Mouse (Mus musculus) embryo, embryonic 11.5 days (tissue): Measurements from ENCODE around the gene Auts2.

ENCODE experiments used
- DNase-seq: peaks from one replicate; pipeline ENCODE4 v3.0.0-alpha.2; 2012; ENCODE audit warnings: low read depth, low spot score

Auts2 gene

DNA sequence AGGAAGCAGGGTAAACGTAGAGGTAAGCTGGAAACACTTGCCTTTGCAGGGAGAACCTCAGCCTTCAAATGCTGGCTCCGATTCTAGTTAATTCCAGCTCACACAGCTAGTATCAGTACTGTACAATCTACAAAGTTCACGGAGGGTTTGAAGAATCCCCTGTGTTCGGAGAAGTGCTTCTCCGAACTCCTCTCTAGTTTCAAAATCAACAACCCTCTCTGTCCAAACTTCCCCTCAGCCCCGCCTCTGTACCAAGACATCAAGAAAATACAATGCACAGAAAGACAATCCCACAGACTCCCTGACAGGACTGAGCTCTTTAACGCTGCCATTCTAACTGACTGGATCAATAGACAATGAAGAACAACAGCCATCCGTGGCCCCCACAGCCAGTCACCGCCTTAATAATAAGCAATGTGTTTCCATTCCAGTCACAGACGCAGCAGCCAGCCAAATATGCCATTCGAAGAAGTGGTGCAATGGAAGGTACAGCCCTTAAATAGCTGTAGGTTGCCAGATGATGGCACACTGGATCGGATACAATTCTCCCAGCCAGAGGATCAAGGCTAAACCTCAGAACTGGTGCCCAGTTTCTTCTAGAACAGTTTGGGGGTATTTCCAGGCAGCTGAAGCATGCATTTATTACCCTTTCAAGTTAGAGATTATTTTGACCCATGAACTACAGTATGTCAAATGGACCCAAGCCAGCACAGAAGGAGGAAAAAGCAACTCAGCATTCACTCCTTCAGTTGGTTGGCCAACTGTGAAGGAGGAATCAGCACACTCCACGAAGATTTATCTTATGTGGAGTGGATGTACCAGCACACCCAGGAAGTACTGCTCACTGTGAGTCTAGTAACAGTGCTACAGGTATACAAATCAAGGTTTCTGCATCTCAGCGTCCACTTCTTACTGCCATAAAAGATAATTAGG is 151.0 kb downstream of the Auts2 start:
- no peak for DNase-seq

- no peak for DNase-seq
Observed at GRCm38 (mm10) chr5:132388746-132389145, 154.4 kb downstream of the Auts2 start.

GRCm38 (mm10) chr5:132385244-132385855 is 157.8 kb downstream of the Auts2 start:
- DNase-seq = no peak

- DNase-seq = no peak
Observed at GRCm38 (mm10) chr5:132380261-132380660, 162.9 kb downstream of the Auts2 start.

DNA sequence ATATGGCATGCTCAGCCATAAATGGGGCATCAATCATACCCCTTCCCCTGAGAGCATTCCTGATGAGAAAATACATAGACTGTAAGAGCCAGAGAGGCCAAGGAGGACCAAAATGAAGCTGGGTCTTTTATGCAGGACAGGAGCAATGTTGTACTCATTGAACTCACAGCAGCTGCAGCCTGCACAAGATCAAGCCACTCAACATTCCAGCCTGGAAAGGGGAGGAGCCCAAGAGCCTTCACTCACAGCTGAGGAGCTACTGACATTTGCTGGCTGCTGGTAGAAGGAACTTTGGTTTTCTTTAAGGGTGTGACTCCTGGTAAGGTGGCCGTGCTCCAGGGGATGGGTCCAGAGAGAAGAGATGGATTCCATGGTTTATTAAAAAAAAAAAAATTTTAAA is 164.2 kb downstream of the Auts2 start:
- DNase-seq = no peak

- no peak for DNase-seq
Observed at GRCm38 (mm10) chr5:132375130-132375529, 168.0 kb downstream of the Auts2 start.

- no peak for DNase-seq
Observed at GRCm38 (mm10) chr5:132373471-132374075, 169.6 kb downstream of the Auts2 start.

- no peak for DNase-seq
Observed at GRCm38 (mm10) chr5:132372605-132373004, 170.5 kb downstream of the Auts2 start.

DNA sequence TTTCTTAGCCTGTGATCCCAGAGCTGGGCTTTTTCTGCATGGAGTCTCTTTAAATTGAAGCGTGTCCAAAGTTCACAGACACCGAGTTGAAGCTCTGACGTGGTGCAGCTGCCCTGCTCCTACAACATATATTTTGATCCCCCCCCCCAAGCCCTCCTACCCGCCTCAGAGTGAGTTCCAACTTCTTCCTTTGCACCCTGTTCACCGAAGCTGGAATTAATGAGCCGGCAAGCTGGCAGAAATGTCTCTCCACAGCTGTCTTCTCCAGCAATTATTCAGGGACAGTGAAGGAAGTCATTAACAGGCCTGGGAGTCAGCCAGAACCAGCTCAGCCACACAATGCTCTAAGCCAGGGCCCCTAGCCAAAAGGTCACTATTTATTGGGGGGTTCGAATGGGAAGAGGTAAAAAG is 174.5 kb downstream of the Auts2 start:
- peak; percentile 20 for DNase-seq

DNA sequence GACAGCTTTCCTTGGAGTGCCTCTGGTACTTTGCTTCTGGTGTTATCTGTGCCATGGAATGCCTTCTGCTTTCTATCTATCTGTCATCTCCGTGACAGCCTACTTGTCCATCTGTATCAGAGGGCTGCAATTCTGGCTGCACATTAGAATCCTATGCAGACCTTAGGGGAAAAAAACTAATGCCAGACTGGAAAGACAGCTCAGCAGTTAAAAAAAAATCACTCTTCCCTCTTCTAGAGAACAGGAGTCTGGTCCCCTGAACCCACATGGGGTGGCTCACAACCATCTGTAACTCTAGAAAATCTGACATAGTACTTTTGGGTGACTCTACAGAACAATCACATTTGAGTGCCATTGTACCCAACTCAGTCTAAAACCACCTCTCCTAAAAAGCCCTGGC is 181.9 kb downstream of the Auts2 start:
- no peak for DNase-seq

DNA sequence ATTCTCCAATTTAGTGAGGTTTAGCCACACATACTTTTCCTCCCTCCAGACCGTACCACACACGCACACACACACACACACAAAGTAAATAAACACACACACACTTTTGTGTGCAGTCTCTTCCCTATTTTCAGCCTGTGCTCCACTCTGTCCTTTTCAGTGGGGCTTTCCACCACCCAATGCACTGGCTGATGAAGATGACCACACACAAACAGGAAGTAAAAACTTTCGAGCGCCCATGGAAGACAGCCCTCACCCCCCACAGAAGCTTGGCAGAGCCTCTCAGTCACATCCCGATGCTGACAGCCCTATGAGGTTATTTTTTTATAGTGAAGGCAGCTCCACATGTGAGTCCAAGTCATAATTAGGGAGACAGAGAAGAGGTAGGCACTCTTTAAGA is 185.4 kb downstream of the Auts2 start:
- DNase-seq = no peak

GRCm38 (mm10) chr5:132355935-132356334 is 187.2 kb downstream of the Auts2 start:
- DNase-seq = no peak

- DNase-seq = no peak
Observed at GRCm38 (mm10) chr5:132352437-132352836, 190.7 kb downstream of the Auts2 start.

DNA sequence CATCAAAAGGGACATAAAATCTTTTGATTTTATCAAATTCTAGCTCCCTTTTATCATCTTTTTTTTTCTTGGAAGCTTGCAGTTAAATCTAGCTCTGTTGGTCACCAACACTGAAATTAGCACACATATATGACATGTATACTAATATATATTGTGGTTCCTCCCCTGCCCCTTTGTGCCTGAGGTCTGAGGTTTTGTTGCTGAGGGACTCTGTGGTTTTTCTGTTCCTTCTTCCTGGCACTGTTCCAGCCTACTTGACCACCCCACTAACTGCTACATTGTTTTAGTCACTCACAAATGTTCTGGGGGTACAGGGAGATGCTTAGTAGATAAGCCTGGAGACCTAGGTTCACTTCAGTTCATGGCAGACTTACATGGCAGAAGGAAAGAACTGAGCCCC is 192.0 kb downstream of the Auts2 start:
- DNase-seq = no peak

- no peak for DNase-seq
Observed at GRCm38 (mm10) chr5:132341315-132341714, 201.8 kb downstream of the Auts2 start.

- no peak for DNase-seq
Observed at GRCm38 (mm10) chr5:132337677-132338076, 205.5 kb downstream of the Auts2 start.

DNA sequence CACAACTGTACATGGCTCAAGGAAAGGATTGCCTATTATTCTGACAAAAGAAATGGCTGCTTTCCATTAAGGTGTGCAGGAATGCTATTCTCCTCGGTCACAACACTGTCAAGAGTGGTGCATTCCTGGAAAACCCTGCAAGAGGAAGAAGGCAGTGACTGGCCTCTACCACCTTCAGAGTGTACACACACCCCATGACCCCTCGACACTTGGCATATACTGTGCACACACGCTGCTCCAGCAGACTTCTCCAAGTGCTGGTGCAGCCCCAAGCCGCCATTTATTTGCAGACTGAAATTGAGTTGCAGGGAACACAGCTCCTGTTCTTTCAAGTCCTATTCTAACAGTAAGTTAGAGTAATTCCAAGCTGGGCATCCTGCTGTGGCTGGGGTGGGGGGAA is 207.4 kb downstream of the Auts2 start:
- no peak for DNase-seq

DNA sequence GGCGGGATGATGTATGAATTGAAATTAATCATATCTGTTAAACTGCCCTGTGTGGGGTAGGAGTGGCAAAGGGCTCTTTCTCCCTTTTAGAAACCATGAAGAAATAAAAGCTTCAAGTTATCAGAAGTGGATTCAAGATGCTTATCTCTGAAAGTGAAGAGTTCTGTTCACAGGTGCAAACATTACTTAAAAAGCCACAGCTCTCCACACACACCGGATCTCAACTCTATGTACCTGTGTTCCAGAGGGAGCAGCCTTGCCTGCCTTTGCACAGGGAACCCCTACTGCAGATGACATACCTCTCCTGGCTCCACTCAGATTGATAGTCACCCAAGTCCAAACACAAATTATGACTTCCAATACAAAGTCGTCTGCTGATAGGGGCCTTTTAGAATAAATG is 208.3 kb downstream of the Auts2 start:
- no peak for DNase-seq

- DNase-seq = no peak
Observed at GRCm38 (mm10) chr5:132333744-132334143, 209.4 kb downstream of the Auts2 start.

DNA sequence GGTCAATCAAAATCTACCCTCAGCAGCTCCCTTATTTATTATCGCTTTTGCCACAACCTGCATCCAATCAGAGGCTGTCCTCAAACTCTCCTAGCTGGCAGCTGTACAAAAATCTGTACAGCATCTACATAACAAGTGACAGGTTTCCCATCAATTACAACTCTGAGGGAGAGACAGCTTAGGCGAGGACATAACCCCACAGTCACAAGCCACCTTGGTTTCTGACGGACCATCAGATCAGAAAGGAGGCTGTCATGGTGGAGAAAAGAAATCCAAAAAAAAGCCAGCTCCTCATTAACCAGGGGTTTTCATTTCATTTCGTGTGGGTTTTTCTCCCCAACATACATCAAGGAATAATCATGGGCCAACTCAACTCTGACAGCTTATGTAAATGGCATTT is 210.6 kb downstream of the Auts2 start:
- DNase-seq = no peak

DNA sequence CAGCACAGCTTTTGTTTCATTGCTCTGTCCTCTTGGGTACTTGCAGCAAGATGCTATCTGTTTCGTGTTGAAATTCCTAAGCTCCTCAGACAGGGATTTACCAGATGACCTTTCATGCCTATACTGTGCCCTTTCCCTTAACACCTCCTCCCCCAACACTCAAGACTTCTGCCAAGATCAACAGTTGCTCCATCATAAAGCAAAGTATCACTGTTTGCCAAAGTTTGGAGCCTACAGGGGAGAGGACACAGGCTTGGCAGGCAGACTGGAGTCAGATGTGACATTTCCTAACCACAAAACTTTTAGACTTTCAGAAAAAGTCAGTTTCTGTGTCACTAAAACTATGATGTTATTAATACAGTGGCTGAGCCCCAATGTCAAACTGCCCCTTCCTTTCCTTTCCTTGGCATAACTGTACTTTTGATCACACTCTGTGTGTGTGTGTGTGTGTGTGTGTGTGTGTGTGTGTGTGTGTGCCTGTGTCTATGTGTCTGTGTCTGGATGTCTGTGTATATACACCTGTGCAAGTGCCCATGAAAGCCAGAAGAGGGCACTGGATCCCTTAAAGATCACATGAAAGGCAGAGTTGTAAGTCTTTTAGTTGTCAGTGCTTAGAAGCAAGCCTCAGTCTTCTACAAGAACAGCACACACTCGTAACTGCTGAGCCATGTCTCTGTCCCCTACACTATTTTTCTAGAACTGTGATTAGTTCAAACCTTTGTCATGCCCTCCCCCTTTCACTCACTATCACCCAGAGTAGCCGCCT is 213.8 kb downstream of the Auts2 start:
- no peak for DNase-seq
